Mouse (Mus musculus): ENCODE results near the gene Sox30. TPM values are rescaled to one million over a fixed set of nuclear protein-coding genes. Genes with fewer than 3 reads are reported as not detected.

Sox30 gene
- total RNA-seq, 2 experiments from 2014 or later = 0.28 to 0.41 TPM

DNA sequence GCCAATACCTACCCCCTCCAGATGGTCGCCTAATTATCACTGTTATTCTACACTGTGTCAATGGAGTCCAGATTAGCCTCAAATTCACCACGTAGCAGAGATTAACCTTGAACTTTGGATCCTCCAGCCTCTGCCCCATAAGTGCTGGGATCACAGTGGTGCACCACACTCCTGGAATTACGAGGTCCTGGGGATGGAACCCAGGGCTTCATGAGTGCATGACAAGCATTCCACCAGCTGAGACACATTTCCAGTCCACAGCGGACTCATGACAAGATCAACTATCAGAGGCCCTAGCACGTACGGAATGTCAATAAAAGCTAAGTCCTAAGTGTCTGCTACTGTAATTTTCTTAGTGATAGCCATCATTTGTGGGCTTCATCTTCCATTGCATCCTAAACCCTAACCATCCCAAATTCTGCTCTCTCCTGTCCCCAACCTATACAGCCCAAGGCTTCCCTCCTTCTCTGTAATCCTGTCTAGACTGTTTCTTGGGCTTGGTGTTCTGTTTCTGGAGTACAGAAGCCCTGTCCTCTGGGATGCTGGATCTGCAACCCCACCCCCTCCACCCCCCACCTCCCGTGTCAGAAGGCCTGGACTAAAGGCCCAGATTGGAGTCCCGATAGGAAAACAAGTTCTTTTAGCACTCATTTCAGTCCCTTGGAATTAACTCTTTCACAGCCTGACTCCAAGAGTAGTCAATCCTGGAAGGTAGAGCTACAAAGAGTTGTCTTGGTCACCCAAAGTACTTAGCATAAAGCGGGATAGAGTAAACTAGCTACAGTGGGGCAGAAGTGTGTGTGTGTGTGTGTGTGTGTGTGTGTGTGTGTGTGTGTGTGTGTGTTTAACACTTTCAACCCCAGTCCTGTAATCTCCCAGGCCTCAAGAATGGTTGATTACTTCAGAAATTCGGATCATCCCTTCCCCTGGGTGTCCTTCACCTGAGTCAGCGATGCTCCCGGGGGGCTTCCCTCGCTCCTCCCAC, 75.1 kb downstream of the Sox30 start:
- no peak for DNase-seq (ENCODE audit: low spot score in 2 of 2)

DNA sequence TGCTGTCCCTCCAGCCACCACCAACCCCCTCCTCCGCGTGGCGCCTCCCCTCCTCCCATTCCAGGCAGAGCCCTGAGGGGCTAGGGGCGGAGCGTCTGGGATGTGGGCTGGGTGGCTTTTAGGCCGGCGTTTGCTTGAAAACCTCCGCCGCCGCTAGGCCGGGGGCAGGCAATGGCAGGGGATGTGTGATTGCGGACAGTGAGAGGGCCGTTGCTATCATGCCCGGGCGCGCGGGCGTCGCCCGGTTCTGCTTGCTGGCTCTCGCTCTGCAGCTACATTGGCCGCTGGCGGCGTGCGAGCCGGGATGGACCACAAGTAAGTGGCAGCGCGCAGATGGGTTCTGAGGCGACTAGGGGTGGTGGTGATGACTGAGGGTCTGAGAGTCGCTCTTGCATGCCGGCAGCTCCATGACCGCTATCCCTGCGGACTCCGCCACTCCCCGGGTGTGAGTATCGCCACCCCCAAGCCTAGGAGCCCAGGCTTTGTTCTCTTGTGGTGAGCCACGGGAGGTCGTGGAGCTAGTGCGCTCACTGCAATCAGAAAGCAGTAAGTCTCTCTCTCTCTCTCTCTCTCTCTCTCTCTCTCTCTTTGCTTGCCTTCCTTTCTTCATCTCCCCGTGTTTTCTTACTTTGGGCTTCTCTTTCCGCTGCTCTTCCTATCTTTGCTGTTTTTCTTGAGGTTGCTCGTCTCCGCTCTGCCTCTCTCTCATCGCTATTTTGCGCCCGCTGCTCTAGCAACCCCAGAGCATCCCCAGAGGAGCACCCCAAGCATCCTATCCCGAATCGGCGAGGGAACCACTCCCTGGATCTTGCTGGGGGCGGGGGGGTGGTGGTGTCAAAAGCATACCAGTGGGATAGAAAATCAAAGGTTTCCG, 76.0 kb downstream of the Sox30 start, which contains the start of gene Adam19:
Adam19 (plus strand) TSS at position 97 of the 874 bp plus-strand sequence.
- peak; percentile 64 to 76 for DNase-seq (ENCODE audit: low spot score in 2 of 2)

DNA sequence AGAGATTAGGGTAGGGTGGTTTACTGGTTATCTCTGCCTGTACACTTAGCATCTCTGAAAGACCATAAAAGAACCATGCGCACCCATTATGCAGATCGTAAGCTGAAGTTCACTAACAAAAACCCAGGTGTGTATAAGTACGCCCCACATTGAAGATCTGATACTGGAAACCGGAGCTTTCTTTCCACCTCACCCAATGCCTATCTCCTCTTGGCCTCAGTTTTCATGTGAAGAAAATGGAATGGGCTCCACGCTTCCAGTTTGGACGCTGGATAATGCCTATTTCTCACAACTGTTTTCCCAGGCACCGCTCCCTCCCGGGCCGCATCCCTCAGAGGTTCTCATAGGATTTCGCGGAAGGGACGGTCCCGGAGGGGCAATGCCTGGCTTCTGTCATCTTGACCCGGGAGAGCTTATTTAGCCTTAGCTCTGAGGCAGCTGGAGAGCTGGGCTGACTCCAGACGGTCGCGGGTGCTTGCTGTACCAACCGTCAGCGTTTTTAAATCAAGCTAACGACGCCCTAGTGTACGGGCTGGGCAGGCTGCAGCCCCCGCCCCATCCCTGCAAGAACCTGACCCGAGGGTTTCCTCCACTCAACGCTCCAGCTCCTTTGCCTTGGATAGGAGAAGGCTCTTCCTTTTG, 76.8 kb downstream of the Sox30 start:
- no peak for DNase-seq (ENCODE audit: low spot score in 2 of 2)

DNA sequence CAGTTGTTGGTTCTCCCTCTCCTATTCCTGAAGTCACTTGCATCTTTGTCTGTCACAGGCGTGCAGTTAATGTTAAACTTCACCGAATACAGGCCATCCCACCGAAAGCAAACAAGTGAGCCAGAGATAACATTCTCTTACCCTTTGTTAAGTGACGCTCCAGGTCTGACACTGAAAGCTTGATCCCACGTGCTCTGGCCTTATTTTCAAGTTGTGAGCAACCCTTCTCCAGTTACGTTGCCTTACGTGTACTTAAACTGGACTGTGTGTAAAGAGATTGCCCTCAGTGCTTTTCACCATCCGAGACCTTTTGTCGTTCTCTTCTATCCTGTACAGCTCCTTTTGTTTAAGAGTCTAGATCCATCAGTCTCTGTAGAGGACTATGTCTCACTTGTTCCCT, 77.9 kb downstream of the Sox30 start:
- no peak for DNase-seq (ENCODE audit: low spot score in 2 of 2)

DNA sequence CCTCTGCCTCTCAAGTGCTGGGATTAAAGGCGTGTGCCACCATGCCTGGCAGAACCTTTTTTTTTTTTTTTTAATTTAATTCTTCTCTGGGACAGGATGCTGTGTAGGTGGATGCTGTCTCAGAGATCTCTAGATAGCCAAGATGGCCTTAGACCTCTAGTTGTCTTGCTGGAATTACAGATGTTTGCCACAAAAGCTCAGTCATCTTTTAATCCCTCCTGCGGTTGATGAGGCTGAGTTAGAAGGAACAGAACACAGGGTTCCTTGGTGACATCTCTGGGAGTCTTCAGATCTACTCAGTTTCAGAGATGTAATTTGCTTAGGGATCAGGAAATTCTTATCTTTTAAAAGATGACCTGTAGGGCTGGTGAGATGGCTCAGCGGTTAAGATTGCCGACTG, 78.8 kb downstream of the Sox30 start:
- no peak for DNase-seq (ENCODE audit: low spot score in 2 of 2)

DNA sequence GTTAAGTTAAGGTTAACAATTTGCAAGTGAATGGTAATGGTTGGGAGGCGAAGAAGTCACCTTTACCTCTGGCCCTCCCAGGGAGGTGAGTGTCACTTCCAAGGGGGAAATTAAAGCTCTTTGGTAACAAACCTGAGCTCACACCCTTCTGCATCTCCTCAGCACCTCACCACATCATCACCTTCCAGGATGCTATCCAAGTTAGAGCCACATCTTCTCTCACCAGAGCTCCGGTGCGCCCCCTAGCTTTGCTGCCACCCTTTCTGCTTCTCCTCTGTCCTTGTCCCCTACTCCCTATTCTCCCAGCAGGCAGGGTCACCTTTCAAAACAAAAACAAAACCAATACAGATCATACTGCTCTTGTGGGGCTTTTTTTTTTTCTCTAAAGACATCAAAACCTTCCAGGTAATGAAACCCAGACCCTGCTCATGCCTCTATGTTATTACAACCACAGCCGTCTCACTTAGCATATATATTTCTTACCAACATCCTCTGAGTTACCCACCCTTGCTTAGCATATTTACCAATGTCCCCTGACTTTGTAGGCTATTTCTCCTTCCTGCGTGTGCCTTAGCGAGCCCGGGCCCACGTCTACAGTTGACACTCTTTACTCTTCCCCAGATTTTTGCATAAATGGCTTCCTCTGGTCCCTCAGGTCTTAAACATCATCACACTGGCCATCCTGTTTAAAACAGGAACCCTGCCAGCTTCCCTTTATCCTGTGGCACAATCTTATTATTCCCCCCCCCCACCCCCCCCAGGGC, 80.0 kb downstream of the Sox30 start:
- no peak for DNase-seq (ENCODE audit: low spot score in 2 of 2)

DNA sequence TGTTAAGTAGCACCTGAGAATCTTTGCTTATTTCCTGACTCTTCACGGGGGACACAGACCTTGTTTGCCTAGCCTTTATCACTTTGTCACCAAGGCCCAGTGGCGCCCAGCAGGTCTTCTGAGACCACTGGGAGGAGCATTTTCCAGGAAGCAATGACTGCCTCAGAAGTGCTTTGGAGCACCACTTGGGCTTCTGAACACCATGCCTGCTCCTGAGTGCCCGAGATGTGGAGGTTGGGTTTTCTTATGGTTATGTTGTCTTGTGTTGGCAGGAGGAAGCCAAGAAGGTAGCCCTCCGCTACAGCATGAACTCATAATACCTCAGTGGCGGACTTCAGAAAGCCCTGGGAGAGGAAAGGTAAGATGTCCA, 80.5 kb downstream of the Sox30 start:
- no peak for DNase-seq (ENCODE audit: low spot score in 2 of 2)

DNA sequence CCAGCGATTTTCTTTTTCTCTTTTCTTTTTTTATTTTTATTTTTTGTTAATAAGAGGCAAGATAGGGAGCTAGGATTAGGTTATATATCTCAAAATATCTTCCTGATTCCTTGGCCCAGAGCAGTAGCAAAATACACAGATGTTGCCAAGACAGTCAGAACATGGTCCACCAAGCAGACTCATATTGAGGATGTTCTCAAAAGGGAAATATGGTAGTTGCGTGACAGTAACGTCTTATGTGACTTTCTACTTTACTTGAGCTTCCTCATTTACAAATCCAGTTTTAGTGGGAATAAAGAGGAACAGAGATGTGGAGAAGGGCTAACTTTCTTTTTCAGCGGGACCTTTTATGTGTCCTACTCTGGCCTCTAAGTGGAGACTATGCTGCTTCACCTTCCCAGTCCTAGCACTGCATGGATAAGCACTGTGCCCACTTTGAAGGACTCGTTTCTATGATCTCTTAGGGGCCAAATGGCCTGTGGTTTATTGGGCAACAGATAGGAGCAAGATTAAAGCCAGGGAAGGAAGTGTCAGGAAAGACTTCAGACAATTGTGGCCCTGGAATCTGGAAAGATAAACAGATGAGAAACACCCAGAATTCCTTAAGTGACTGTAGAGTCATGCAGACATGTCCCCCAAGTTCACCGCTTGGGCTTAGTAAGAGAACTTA, 81.8 kb downstream of the Sox30 start:
- DNase-seq (ENCODE audit: low spot score in 2 of 2) = no peak

DNA sequence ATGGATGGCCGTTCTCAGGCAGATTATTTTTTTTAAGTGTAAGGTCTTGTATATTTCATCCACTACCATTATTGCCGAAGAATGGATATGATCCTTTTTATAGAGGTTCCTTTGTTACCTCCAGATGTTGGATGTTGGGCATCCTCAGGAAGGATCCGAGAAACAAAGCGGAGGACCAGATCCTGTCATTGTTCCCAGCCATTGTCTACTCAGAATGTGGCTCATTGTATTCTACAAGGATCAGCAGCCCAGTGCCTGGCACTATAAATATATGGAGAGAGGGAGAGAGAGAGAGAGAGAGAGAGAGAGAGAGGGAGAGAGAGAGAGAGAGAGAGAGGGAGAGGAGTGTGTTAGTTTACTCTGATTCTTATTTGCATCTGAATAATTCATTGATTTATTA, 82.5 kb downstream of the Sox30 start:
- DNase-seq (ENCODE audit: low spot score in 2 of 2) = no peak

DNA sequence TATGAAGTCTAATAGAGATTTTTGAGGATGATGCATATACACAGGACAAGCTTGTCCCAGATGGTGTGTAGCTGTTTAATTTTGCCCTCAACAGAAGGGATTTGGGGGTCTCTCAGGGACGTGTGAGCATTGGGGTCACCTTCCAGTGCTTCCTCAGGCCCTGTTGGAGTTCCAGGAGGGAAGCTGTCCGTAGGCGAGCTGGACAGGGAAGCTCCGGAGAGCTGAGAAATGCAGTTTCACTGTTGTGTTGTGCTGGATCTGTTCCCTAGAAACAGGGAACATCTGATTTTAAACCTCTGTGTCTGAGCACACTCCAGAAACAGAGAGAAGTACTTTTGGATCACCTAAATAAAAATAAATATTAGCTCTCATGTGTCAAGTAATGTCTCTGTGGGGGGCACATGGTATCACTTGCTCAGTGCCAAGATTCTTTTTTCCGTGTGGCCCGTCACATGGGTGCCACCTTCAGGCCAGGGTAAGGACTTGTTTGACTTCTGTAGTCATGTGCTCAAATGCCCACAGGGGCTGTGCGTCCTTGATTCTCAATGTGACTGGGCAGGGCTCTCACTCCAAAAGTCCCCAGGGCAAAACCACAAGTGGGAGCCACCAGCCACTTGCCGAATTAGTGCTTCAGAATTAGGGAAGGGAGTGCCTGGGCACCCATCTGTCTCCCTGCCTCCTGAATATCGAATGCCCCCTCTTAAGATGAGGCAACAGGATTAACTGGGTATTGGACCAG, 83.1 kb downstream of the Sox30 start:
- no peak for DNase-seq (ENCODE audit: low spot score in 2 of 2)

DNA sequence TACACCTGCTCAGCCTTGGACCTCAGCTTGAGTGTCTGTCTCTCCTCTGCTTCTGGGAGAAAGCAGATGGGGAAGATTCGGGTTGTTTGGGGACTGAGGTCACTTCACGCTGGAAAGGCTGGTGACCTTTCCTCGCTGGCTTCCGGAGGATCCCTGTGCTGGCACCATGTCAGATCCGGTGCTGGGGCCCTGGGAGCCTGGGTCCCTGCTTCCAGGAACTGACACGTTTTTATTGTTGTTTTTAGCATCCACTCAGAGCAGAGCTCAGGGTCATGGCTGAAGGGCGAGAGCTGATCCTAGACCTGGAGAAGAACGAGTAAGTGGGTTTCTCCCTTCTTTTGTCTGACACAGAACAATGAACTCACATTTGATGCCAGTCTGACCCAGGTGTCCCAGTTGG, 84.7 kb downstream of the Sox30 start:
- DNase-seq (ENCODE audit: low spot score in 2 of 2) = no peak

DNA sequence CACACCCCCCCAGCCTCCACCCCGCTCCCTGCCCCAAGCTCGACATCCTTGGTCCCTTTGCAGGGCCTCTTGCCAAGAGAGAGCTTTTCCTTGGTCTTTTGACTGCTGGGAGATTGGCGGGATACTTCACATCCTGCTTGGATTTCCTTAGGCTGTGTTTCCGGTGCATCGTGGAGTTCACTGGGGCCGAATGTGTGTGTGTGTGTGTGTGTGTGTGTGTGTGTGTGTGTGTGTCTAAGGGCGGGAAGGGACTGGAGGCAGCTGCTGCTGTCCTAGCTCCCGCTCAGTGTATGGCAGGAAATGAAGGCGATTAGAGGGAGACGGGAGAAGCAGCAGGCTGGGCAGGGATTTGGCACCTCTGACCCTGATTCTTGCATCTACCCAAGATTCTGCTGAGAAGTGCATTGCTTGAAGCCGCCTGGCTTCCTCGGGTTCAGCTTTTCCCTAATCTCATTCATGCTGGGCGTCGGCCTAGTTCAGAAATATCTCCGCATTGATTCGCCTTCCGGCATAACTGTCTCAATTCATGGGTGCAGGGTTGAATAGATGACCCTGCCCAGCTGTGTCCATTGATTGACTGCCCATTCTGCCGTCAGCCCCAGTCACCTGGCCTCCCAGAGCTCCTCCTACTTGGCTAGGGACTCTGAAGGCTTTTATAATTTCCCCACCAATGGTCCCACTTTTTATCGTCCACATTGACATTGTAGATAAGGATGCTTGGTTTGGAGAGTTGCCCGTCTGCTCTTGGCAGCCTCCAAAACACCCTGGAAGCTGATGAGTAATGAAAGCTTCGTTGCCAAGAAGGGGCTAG, 85.3 kb downstream of the Sox30 start:
- DNase-seq (ENCODE audit: low spot score in 2 of 2) = peak in 1 of 2 experiments; percentile 30

Other genes starting within 250 kb of the Sox30 start
- gene Clint1, start 128.3 kb upstream of the Sox30 start, total RNA-seq (2021) = 10 to 100 TPM; 51.1 to 53.1 TPM
- gene Lsm11, start 35.4 kb upstream of the Sox30 start, total RNA-seq (2021) = 100 to 1,000 TPM; 124 to 127 TPM
- gene Thg1l, start 24.8 kb upstream of the Sox30 start, total RNA-seq (2021) = 10 to 100 TPM; 11.0 to 15.2 TPM
- 1 to 10 TPM; 2.7 to 6.0 TPM for gene Gm12166, start 72.0 kb downstream of the Sox30 start, total RNA-seq (2021)
- 10 to 100 TPM; 27.5 to 28.4 TPM for gene Adam19, start 75.7 kb downstream of the Sox30 start, total RNA-seq (2021)
- 1 to 10 TPM; 4.1 to 4.6 TPM for gene Nipal4, start 186.2 kb downstream of the Sox30 start, total RNA-seq (2021)